Mouse (Mus musculus): ENCODE results near the gene Zfp580. TPM values are rescaled to one million over a fixed set of nuclear protein-coding genes. Genes with fewer than 3 reads are reported as not detected.

The Zfp580 gene
- polyA plus RNA-seq, 1 experiment from 2014 or later: 17.8 TPM

GRCm38 (mm10) chr7:5038109-5038732, 13.1 kb upstream of the Zfp580 start, which contains the start of gene Zfp784:
Gene Zfp784, minus strand, starts transcription at chr7:5038446.
- H3K4me2 ChIP-seq: peak within 1 kb of the TSS; percentile 71
- ATAC-seq (replicated peaks; ENCODE audit: insufficient number of reproducible peaks, low FRiP score, low TSS enrichment): peak; percentile 95
- no peaks in the 10 kb centered on the region for H3K27me3 ChIP-seq (ENCODE audit: control insufficient read depth, insufficient read depth, low read length)
- H3K36me3 ChIP-seq (ENCODE audit: control insufficient read depth, insufficient read depth, low read length): peaks cover 24% of the 10 kb centered on the region
- peak within 1 kb of the TSS; percentile 80 for H3K9ac ChIP-seq (ENCODE audit: low read depth, low read length)
- H3K4me3 ChIP-seq (ENCODE audit: low read depth, low read length): peak within 1 kb of the TSS; percentile 62
- 0% methylated on average over 48 of the region's 48 CpGs for WGBS (ENCODE audit: insufficient replicate concordance)
- H3K4me1 ChIP-seq (ENCODE audit: control insufficient read depth, insufficient read depth, low read length): peaks cover 4% of the 10 kb centered on the region; the same call in 1 of the 2 replicates
- peak within 1 kb of the TSS; percentile 89 for H3K27ac ChIP-seq (ENCODE audit: low read depth, low read length)
- H3K9me3 ChIP-seq (replicated peaks; ENCODE audit: control insufficient read depth, low read length): no peaks in the 10 kb centered on the region

DNA sequence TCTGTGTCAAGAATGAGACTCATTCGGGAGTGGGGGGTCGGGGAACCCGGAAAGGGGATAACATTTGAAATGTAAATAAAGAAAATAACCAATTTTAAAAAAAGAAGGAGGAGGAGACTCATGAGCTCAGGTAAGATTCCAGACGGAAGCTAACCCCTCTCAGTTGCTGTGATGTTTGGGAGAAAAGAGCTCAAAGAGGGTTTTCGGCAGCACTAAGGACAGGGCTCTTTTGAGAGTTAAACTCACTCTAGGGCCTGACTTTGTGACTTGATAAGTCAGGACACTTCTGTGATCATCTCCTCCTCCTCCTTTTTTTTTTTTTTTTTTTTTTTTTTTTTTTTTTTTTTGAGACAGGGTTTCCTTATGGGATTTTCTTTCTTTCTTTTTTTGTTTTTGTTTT, 12.4 kb upstream of the Zfp580 start:
- H3K4me1 ChIP-seq (ENCODE audit: control insufficient read depth, insufficient read depth, low read length): peaks cover 4% of the 10 kb centered on the region; the same call in 1 of the 2 replicates
- H3K9me3 ChIP-seq (replicated peaks; ENCODE audit: control insufficient read depth, low read length): no peaks in the 10 kb centered on the region
- H3K4me3 ChIP-seq (ENCODE audit: low read depth, low read length): peak overlapping the region; percentile 62
- 35% methylated on average over 5 of the region's 5 CpGs for WGBS (ENCODE audit: insufficient replicate concordance)
- peaks cover 17% of the 10 kb centered on the region for H3K36me3 ChIP-seq (ENCODE audit: control insufficient read depth, insufficient read depth, low read length)
- H3K9ac ChIP-seq (ENCODE audit: low read depth, low read length): peak overlapping the region; percentile 80
- H3K4me2 ChIP-seq: peak overlapping the region; percentile 71
- H3K27ac ChIP-seq (ENCODE audit: low read depth, low read length): peak overlapping the region; percentile 89; the same call in 1 of the 2 replicates
- no peak for ATAC-seq (replicated peaks; ENCODE audit: insufficient number of reproducible peaks, low FRiP score, low TSS enrichment)
- no peaks in the 10 kb centered on the region for H3K27me3 ChIP-seq (ENCODE audit: control insufficient read depth, insufficient read depth, low read length)

GRCm38 (mm10) chr7:5044981-5045380, 6.4 kb upstream of the Zfp580 start:
- WGBS (ENCODE audit: insufficient replicate concordance): 52% methylated on average over 2 of the region's 2 CpGs
- H3K36me3 ChIP-seq (ENCODE audit: control insufficient read depth, insufficient read depth, low read length): no peaks in the 10 kb centered on the region; the same call in 1 of the 2 replicates
- no peak overlapping the region for H3K4me3 ChIP-seq (ENCODE audit: low read depth, low read length)

GRCm38 (mm10) chr7:5046112-5046511, 5.2 kb upstream of the Zfp580 start:
- no peak overlapping the region for H3K9ac ChIP-seq (ENCODE audit: low read depth, low read length)
- no peaks in the 10 kb centered on the region for H3K4me1 ChIP-seq (ENCODE audit: control insufficient read depth, insufficient read depth, low read length)
- H3K9me3 ChIP-seq (replicated peaks; ENCODE audit: control insufficient read depth, low read length): no peaks in the 10 kb centered on the region
- no peak overlapping the region for H3K4me2 ChIP-seq
- H3K4me3 ChIP-seq (ENCODE audit: low read depth, low read length): no peak overlapping the region
- H3K27me3 ChIP-seq (ENCODE audit: control insufficient read depth, insufficient read depth, low read length): no peaks in the 10 kb centered on the region
- no peak overlapping the region for H3K27ac ChIP-seq (ENCODE audit: low read depth, low read length)
- ATAC-seq (replicated peaks; ENCODE audit: insufficient number of reproducible peaks, low FRiP score, low TSS enrichment): no peak
- 73% methylated on average over 2 of the region's 2 CpGs for WGBS (ENCODE audit: insufficient replicate concordance)
- H3K36me3 ChIP-seq (ENCODE audit: control insufficient read depth, insufficient read depth, low read length): no peaks in the 10 kb centered on the region; the same call in 1 of the 2 replicates

More at GRCm38 (mm10) chr7:5044981-5045380, 6.4 kb upstream of the Zfp580 start:
- no peak overlapping the region for H3K27ac ChIP-seq (ENCODE audit: low read depth, low read length)
- no peak overlapping the region for H3K4me2 ChIP-seq
- no peak for ATAC-seq (replicated peaks; ENCODE audit: insufficient number of reproducible peaks, low FRiP score, low TSS enrichment)
- H3K9ac ChIP-seq (ENCODE audit: low read depth, low read length): no peak overlapping the region
- H3K9me3 ChIP-seq (replicated peaks; ENCODE audit: control insufficient read depth, low read length): no peaks in the 10 kb centered on the region
- no peaks in the 10 kb centered on the region for H3K27me3 ChIP-seq (ENCODE audit: control insufficient read depth, insufficient read depth, low read length)
- no peaks in the 10 kb centered on the region for H3K4me1 ChIP-seq (ENCODE audit: control insufficient read depth, insufficient read depth, low read length)

DNA sequence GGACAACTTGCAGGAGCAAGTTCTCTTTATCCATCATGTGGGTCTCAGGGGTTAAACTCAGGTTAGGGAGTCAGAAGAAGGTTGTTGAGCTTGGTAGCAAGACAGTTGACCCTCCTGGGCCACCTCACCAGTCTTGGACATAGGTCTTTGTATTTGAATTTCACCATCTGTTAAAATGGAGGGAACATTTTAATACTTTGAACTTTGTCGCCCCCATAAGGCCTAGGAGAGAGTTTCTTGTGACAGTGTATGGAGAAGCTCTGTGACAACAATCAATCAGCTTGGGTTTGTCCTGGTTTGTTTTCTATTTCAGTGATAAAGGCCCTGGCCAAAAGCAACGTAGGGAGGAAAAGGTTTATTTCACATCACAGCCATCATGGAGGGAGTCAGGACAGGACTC, 4.0 kb upstream of the Zfp580 start:
- H3K9ac ChIP-seq (ENCODE audit: low read depth, low read length): no peak overlapping the region
- no peak overlapping the region for H3K4me3 ChIP-seq (ENCODE audit: low read depth, low read length)
- peaks cover 5% of the 10 kb centered on the region for H3K27me3 ChIP-seq (ENCODE audit: control insufficient read depth, insufficient read depth, low read length)
- 24% methylated on average over 2 of the region's 2 CpGs for WGBS (ENCODE audit: insufficient replicate concordance)
- no peaks in the 10 kb centered on the region for H3K9me3 ChIP-seq (replicated peaks; ENCODE audit: control insufficient read depth, low read length)
- peaks cover under 1% of the 10 kb centered on the region for H3K4me1 ChIP-seq (ENCODE audit: control insufficient read depth, insufficient read depth, low read length)
- no peak overlapping the region for H3K27ac ChIP-seq (ENCODE audit: low read depth, low read length)
- H3K36me3 ChIP-seq (ENCODE audit: control insufficient read depth, insufficient read depth, low read length): no peaks in the 10 kb centered on the region
- H3K4me2 ChIP-seq: no peak overlapping the region
- ATAC-seq (replicated peaks; ENCODE audit: insufficient number of reproducible peaks, low FRiP score, low TSS enrichment): no peak

DNA sequence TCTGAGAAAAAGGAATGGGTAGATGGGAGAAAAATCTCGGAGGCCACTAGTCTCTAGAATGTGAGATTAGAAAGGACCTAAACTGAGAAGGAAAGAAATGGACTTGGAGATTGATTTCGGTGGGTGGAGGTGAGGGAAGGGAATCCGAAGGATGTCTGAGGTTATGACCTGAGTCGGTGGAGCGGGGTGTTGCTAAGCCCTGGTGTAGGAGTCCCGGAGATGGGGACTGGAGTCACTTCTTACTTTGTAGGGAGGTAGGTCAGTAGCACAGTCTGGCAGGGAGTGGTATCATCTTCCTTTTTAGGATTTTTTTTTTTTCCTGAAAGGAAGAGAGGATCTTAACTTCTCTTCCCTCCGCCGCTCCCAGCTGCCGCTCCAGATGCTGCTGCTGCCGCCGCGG, 1.1 kb downstream of the Zfp580 start:
- ATAC-seq (replicated peaks; ENCODE audit: insufficient number of reproducible peaks, low FRiP score, low TSS enrichment): no peak
- peak overlapping the region; percentile 53; the same call in 1 of the 2 replicates for H3K9ac ChIP-seq (ENCODE audit: low read depth, low read length)
- no peaks in the 10 kb centered on the region for H3K9me3 ChIP-seq (replicated peaks; ENCODE audit: control insufficient read depth, low read length)
- H3K27me3 ChIP-seq (ENCODE audit: control insufficient read depth, insufficient read depth, low read length): peaks cover 56% of the 10 kb centered on the region
- peak overlapping the region; percentile 79 for H3K4me2 ChIP-seq
- 7% methylated on average over 12 of the region's 12 CpGs for WGBS (ENCODE audit: insufficient replicate concordance)
- no peak overlapping the region for H3K27ac ChIP-seq (ENCODE audit: low read depth, low read length)
- peak overlapping the region; percentile 80 for H3K4me3 ChIP-seq (ENCODE audit: low read depth, low read length)
- peaks cover 22% of the 10 kb centered on the region for H3K4me1 ChIP-seq (ENCODE audit: control insufficient read depth, insufficient read depth, low read length)
- no peaks in the 10 kb centered on the region for H3K36me3 ChIP-seq (ENCODE audit: control insufficient read depth, insufficient read depth, low read length)

GRCm38 (mm10) chr7:5052931-5053343, 1.6 kb downstream of the Zfp580 start:
- no peak for ATAC-seq (replicated peaks; ENCODE audit: insufficient number of reproducible peaks, low FRiP score, low TSS enrichment)
- peaks cover 22% of the 10 kb centered on the region for H3K4me1 ChIP-seq (ENCODE audit: control insufficient read depth, insufficient read depth, low read length)
- no peaks in the 10 kb centered on the region for H3K36me3 ChIP-seq (ENCODE audit: control insufficient read depth, insufficient read depth, low read length)
- no peak overlapping the region for H3K27ac ChIP-seq (ENCODE audit: low read depth, low read length)
- peak overlapping the region; percentile 80 for H3K4me3 ChIP-seq (ENCODE audit: low read depth, low read length)
- H3K9ac ChIP-seq (ENCODE audit: low read depth, low read length): peak overlapping the region; percentile 53; the same call in 1 of the 2 replicates
- no peaks in the 10 kb centered on the region for H3K9me3 ChIP-seq (replicated peaks; ENCODE audit: control insufficient read depth, low read length)
- peak overlapping the region; percentile 79 for H3K4me2 ChIP-seq
- 5% methylated on average over 45 of the region's 45 CpGs for WGBS (ENCODE audit: insufficient replicate concordance)
- peaks cover 61% of the 10 kb centered on the region for H3K27me3 ChIP-seq (ENCODE audit: control insufficient read depth, insufficient read depth, low read length)

GRCm38 (mm10) chr7:5053456-5054179, 2.3 kb downstream of the Zfp580 start:
- no peak overlapping the region for H3K27ac ChIP-seq (ENCODE audit: low read depth, low read length)
- H3K4me3 ChIP-seq (ENCODE audit: low read depth, low read length): peak overlapping the region; percentile 80
- H3K4me2 ChIP-seq: peak overlapping the region; percentile 79
- H3K4me1 ChIP-seq (ENCODE audit: control insufficient read depth, insufficient read depth, low read length): peaks cover 22% of the 10 kb centered on the region
- 9% methylated on average over 32 of the region's 32 CpGs for WGBS (ENCODE audit: insufficient replicate concordance)
- no peaks in the 10 kb centered on the region for H3K9me3 ChIP-seq (replicated peaks; ENCODE audit: control insufficient read depth, low read length)
- no peaks in the 10 kb centered on the region for H3K36me3 ChIP-seq (ENCODE audit: control insufficient read depth, insufficient read depth, low read length)
- no peak overlapping the region for H3K9ac ChIP-seq (ENCODE audit: low read depth, low read length)
- no peak for ATAC-seq (replicated peaks; ENCODE audit: insufficient number of reproducible peaks, low FRiP score, low TSS enrichment)
- peaks cover 68% of the 10 kb centered on the region for H3K27me3 ChIP-seq (ENCODE audit: control insufficient read depth, insufficient read depth, low read length)
